23 mouse cellular contexts compared by ENCODE assay signal in genomic region chr6:108168723-108169122, GRCm38 (mm10).
"Had no signal": no experiment of that assay in that cellular context is flagged by ENCODE, and none has a peak within 500 bp of the region (broad histone marks: within the 10 kb centered on the region; RNA-seq: fewer than 3 reads in every experiment).

No protein-coding gene starts in this region.

- H3K9me3 ChIP-seq: kidney, embryonic 15.5 days; limb, embryonic 12.5 days; limb, embryonic 15.5 days; megakaryocyte, embryonic 14.5 days; midbrain, embryonic 12.5 days; midbrain, embryonic 15.5 days; neural tube, embryonic 15.5 days had no signal

- H3K9ac ChIP-seq: kidney, embryonic 15.5 days; limb, embryonic 12.5 days; limb, embryonic 15.5 days; liver, embryonic 14.5 days; liver, postnatal 0 days; lung, embryonic 14.5 days; midbrain, embryonic 12.5 days; midbrain, embryonic 15.5 days; neural tube, embryonic 12.5 days; neural tube, embryonic 15.5 days had no signal

- DNase-seq: kidney, adult 8-10 months; kidney, postnatal 10 days; kidney, postnatal 4 days; left cerebral cortex, postnatal 4 days; liver, postnatal 0 days; lung, embryonic 14.5 days; retina, postnatal 1 day; right cerebral cortex, postnatal 25 days; spleen, adult 18-20 months; thymus, adult 18-20 months; thymus, postnatal 4 days had no signal

- H3K4me2 ChIP-seq: kidney, embryonic 15.5 days; limb, embryonic 12.5 days; limb, embryonic 15.5 days; liver, embryonic 11.5 days; lung, embryonic 14.5 days; midbrain, embryonic 12.5 days; midbrain, embryonic 15.5 days; neural tube, embryonic 12.5 days; neural tube, embryonic 15.5 days had no signal

- H3K27ac ChIP-seq: kidney, embryonic 15.5 days; limb, embryonic 12.5 days; limb, embryonic 15.5 days; liver, embryonic 14.5 days; macrophage; midbrain, embryonic 12.5 days; midbrain, embryonic 15.5 days; neural tube, embryonic 12.5 days; neural tube, embryonic 15.5 days had no signal

- H3K4me3 ChIP-seq: kidney, embryonic 15.5 days; limb, embryonic 12.5 days; limb, embryonic 15.5 days; megakaryocyte, embryonic 14.5 days; midbrain, embryonic 12.5 days; midbrain, embryonic 15.5 days; neural tube, embryonic 12.5 days; neural tube, embryonic 15.5 days had no signal

- ATAC-seq: liver, postnatal 0 days; lung, postnatal 0 days; midbrain, embryonic 15.5 days had no signal

- H3K4me1 ChIP-seq: kidney, embryonic 15.5 days; limb, embryonic 12.5 days; limb, embryonic 15.5 days; midbrain, embryonic 12.5 days; midbrain, embryonic 15.5 days; neural tube, embryonic 12.5 days; neural tube, embryonic 15.5 days had no signal

- H3K27me3 ChIP-seq: kidney, embryonic 15.5 days; limb, embryonic 12.5 days; limb, embryonic 15.5 days; megakaryocyte, embryonic 14.5 days; midbrain, embryonic 12.5 days; midbrain, embryonic 15.5 days; neural tube, embryonic 12.5 days; neural tube, embryonic 15.5 days had no signal
